Mouse (Mus musculus) midbrain, embryonic 12.5 days (tissue): ENCODE measurements at regions not wholly inside any gene's neighbourhood (a gene's known extent, or its start where the extent isn't known, plus 50 kb on each side); places are given as distances from the start of the nearest gene placed in this dataset.

Experiments
- ATAC-seq: fragments of 200-750 bp; cut with Nextera tagmentation; 2 replicates; pipeline ENCODE4 v1.8.0; 2017; ENCODE audit warnings: low read depth, moderate TSS enrichment, moderate library complexity; ENCODE audit not compliant: low FRiP score
- H3K27ac ChIP-seq: fragments of 300-500 bp; sonication (generic); replicated peaks from 2 replicates; pipeline ENCODE4 v1.5.1; 2016; ENCODE audit warnings: mild to moderate bottlenecking
- H3K27me3 ChIP-seq: fragments of 300-500 bp; sonication (generic); 2 replicates; pipeline ENCODE4 v1.6.1; 2016; ENCODE audit warnings: mild to moderate bottlenecking
- H3K36me3 ChIP-seq: fragments of 300-500 bp; sonication (generic); 2 replicates; pipeline ENCODE4 v1.6.1; 2016
- H3K4me1 ChIP-seq: fragments of 300-500 bp; sonication (generic); 2 replicates; pipeline ENCODE4 v1.6.1; 2016
- H3K4me2 ChIP-seq: fragments of 300-500 bp; sonication (generic); replicated peaks from 2 replicates; pipeline ENCODE4 v1.6.1; 2016; ENCODE audit warnings: mild to moderate bottlenecking, moderate library complexity
- H3K4me3 ChIP-seq: fragments of 300-500 bp; sonication (generic); 2 replicates; pipeline ENCODE4 v1.5.1; 2016; ENCODE audit warnings: mild to moderate bottlenecking
- H3K9ac ChIP-seq: fragments of 300-500 bp; sonication (generic); replicated peaks from 2 replicates; pipeline ENCODE4 v1.6.1; 2016; ENCODE audit warnings: mild to moderate bottlenecking, moderate library complexity
- H3K9me3 ChIP-seq: fragments of 300-500 bp; sonication (generic); 2 replicates; pipeline ENCODE4 v1.6.1; 2016; ENCODE audit warnings: mild to moderate bottlenecking
- WGBS: fragments of 180-500 bp; shearing (Covaris S2); methylation state at CpG from one replicate; pipeline ENCODE4 v1.1.7; 2016; 5-methylcytosine and 5-hydroxymethylcytosine counted together

DNA sequence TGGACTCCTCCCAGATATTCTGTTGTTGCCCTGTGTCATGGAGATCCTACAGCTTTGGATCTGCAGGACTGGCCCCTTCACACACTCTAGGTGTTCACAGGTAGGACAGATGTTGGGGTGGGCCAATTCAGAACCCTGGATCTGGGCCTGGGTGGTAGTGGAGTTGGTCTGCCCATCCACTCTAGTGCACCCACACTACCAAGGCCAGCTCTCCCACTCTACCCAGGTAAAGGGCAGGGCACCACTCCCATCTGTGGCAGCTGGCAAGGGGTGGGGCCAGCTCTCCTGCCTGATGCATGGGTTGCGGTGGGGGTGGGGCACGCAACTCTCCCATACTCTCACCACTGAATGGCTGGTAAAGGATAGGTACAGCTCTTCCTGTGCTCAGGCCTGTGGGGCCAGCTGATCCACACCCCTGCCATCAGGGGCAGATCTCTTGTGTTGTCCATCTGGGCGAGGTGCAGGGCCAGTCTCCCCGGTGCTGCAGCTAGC, 76.5 kb downstream of the Gja1 start:
- no peaks in the 10 kb centered on the region for H3K9me3 ChIP-seq
- ATAC-seq: 0 out of 2 replicates have a peak, but pooled peaks have one; percentile 34
- no peak overlapping the region for H3K4me2 ChIP-seq
- no peaks in the 10 kb centered on the region for H3K27me3 ChIP-seq
- H3K4me3 ChIP-seq: no peak overlapping the region
- no peak overlapping the region for H3K9ac ChIP-seq
- H3K36me3 ChIP-seq: no peaks in the 10 kb centered on the region
- WGBS: 89% methylated on average over 4 of the region's 4 CpGs
- H3K27ac ChIP-seq: no peak overlapping the region
- H3K4me1 ChIP-seq: no peaks in the 10 kb centered on the region

GRCm38 (mm10) chr10:56455867-56456468, 78.8 kb downstream of the Gja1 start:
- no peaks in the 10 kb centered on the region for H3K4me1 ChIP-seq
- no peak overlapping the region for H3K27ac ChIP-seq
- H3K9me3 ChIP-seq: no peaks in the 10 kb centered on the region
- 96% methylated on average over 2 of the region's 2 CpGs for WGBS
- no peak for ATAC-seq
- no peaks in the 10 kb centered on the region for H3K36me3 ChIP-seq
- H3K4me3 ChIP-seq: no peak overlapping the region
- H3K9ac ChIP-seq: no peak overlapping the region
- H3K4me2 ChIP-seq: no peak overlapping the region
- no peaks in the 10 kb centered on the region for H3K27me3 ChIP-seq

DNA sequence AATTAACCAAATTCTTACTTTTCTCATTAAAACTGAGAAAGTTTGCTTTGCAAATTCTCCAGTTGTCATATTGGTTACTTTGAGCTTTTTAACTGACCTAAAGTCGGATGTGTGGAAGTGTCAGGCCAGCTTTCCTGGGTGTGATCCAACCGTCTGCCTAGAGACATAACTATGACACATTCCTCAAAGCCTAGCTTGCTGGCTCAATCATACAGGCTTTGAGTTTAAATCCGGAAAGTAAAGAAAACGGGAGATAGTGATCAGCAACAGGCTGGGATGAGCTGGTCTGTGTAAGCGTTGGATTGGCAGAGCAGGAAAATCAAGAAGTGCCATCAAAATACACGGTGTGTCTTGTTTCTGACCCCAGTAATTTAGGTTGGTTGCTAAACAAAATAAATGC, 91.4 kb downstream of the Gja1 start:
- no peak for ATAC-seq
- Histone ChIP-seq H3K27ac (no peak overlapping the region), H3K4me2 (no peak overlapping the region), H3K4me1 (no peaks in the 10 kb centered on the region), H3K27me3 (no peaks in the 10 kb centered on the region), H3K9me3 (no peaks in the 10 kb centered on the region), H3K4me3 (no peak overlapping the region), H3K9ac (no peak overlapping the region), H3K36me3 (no peaks in the 10 kb centered on the region)
- WGBS: 64% methylated on average over 6 of the region's 6 CpGs

DNA sequence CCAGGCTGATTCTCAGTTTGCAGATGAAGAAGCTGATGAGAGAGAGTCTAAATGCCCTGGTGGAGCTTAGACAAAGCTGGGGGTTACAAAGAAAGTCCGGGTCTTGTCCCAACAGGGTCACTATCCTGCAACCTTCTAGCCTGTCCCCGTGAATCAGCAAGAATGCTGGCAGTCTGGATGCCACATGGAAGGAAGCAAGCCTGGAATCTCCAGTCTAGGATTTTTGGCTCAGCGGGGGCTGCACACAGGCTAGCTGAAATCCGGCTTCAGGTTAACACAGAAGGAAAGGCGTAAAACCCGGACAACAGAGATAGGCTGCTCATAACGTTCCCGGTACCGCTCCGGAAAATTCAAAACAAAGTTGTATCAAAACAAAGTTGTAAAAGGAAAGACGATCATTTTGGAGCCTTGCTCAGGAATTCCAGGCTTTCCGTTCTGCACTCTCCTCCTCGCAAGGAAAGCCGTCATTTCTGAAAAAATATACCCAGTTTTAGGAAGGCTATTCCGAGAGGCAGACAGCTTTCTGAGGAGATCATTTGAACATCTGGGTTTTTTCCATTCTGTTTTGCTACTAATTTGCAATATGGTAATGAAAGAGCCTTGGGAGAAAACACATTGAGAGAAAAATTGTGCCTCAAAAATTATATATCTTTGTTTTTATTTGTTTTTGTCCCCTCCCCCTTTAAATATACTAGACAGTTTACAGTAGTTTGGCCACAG, 92.0 kb downstream of the Gja1 start:
- no peak overlapping the region for H3K9ac ChIP-seq
- ATAC-seq: no peak
- no peaks in the 10 kb centered on the region for H3K4me1 ChIP-seq
- H3K9me3 ChIP-seq: no peaks in the 10 kb centered on the region
- no peak overlapping the region for H3K4me3 ChIP-seq
- H3K27me3 ChIP-seq: no peaks in the 10 kb centered on the region
- WGBS: 57% methylated on average over 15 of the region's 15 CpGs
- H3K27ac ChIP-seq: no peak overlapping the region
- peak overlapping the region; percentile 3; the same call in 1 of the 2 replicates for H3K4me2 ChIP-seq
- no peaks in the 10 kb centered on the region for H3K36me3 ChIP-seq

GRCm38 (mm10) chr10:56469895-56470294, 92.8 kb downstream of the Gja1 start:
- no peaks in the 10 kb centered on the region for H3K4me1 ChIP-seq
- H3K9me3 ChIP-seq: no peaks in the 10 kb centered on the region
- H3K27ac ChIP-seq: no peak overlapping the region
- H3K4me2 ChIP-seq: no peak overlapping the region
- 82% methylated on average over 3 of the region's 3 CpGs for WGBS
- no peak overlapping the region for H3K9ac ChIP-seq
- H3K36me3 ChIP-seq: no peaks in the 10 kb centered on the region
- no peak overlapping the region for H3K4me3 ChIP-seq
- H3K27me3 ChIP-seq: no peaks in the 10 kb centered on the region
- ATAC-seq: no peak

DNA sequence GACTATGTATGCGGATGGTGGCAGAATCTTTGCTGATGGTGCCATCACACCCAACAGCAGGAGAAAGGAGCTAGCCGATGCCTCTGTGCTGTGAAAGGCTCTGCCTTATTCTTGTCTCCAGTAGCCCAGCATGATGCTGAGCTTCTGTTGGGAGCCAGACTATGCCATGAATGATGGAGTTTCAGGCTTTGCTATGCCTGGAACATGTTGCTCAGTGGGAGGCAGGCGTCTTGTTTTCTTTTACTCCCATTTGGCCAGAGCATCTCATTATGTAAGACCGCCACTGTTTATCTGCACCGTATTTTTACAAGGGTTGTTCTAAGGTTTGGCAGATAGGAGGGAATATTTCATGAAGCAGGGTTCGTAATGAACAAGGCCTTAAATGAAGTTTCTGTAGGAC, 97.8 kb downstream of the Gja1 start:
- H3K4me3 ChIP-seq: no peak overlapping the region
- H3K4me1 ChIP-seq: no peaks in the 10 kb centered on the region
- H3K27me3 ChIP-seq: no peaks in the 10 kb centered on the region
- no peak overlapping the region for H3K9ac ChIP-seq
- ATAC-seq: no peak
- WGBS: 71% methylated on average over 6 of the region's 6 CpGs
- H3K9me3 ChIP-seq: no peaks in the 10 kb centered on the region
- no peaks in the 10 kb centered on the region for H3K36me3 ChIP-seq
- no peak overlapping the region for H3K27ac ChIP-seq
- no peak overlapping the region; the same call in 1 of the 2 replicates for H3K4me2 ChIP-seq

DNA sequence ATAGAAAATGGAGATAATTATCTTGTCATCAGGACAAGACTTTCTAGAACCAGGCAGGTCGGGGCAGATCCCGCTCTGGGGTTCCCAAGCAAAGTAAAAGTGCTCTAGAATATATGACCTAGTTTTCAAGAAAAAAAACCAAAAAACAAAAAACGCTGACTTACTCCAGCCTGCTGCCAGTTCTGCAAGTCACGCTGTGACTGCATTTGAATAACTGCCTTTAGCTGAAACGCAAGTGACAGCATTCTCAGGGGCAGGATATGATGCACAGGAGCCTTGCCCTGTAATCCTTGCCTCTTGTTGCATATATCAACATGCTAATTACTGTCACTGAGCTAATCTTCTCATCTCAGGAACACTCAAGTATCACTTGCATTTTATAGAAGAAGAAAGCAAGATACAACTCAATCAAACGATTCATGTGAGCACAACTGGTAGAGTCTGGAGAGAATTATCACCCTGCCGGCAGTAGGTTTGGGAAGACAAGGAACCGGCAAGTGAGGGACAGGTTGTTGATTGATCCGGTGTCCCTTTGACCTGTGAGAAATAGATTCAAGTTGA, 105.1 kb downstream of the Gja1 start:
- 65% methylated on average over 9 of the region's 9 CpGs for WGBS
- no peak overlapping the region for H3K9ac ChIP-seq
- H3K4me3 ChIP-seq: no peak overlapping the region
- no peak for ATAC-seq
- H3K27me3 ChIP-seq: no peaks in the 10 kb centered on the region
- no peaks in the 10 kb centered on the region for H3K36me3 ChIP-seq
- H3K4me2 ChIP-seq: no peak overlapping the region
- H3K4me1 ChIP-seq: no peaks in the 10 kb centered on the region
- no peaks in the 10 kb centered on the region for H3K9me3 ChIP-seq
- no peak overlapping the region for H3K27ac ChIP-seq

- no peaks in the 10 kb centered on the region for H3K27me3 ChIP-seq
- 90% methylated on average over 8 of the region's 8 CpGs for WGBS
- no peaks in the 10 kb centered on the region for H3K36me3 ChIP-seq
- H3K4me2 ChIP-seq: no peak overlapping the region
- no peak overlapping the region for H3K4me3 ChIP-seq
- H3K4me1 ChIP-seq: no peaks in the 10 kb centered on the region
- H3K9ac ChIP-seq: no peak overlapping the region
- no peak for ATAC-seq
- H3K9me3 ChIP-seq: no peaks in the 10 kb centered on the region
- H3K27ac ChIP-seq: no peak overlapping the region
Measured at GRCm38 (mm10) chr10:56484931-56485330, 107.8 kb downstream of the Gja1 start.

GRCm38 (mm10) chr10:56485746-56486145, 108.6 kb downstream of the Gja1 start:
- Histone ChIP-seq H3K4me3 (no peak overlapping the region), H3K9ac (no peak overlapping the region), H3K9me3 (no peaks in the 10 kb centered on the region), H3K36me3 (no peaks in the 10 kb centered on the region), H3K4me1 (no peaks in the 10 kb centered on the region), H3K4me2 (no peak overlapping the region), H3K27me3 (no peaks in the 10 kb centered on the region), H3K27ac (no peak overlapping the region)
- ATAC-seq: no peak
- WGBS: 90% methylated on average over 5 of the region's 5 CpGs

DNA sequence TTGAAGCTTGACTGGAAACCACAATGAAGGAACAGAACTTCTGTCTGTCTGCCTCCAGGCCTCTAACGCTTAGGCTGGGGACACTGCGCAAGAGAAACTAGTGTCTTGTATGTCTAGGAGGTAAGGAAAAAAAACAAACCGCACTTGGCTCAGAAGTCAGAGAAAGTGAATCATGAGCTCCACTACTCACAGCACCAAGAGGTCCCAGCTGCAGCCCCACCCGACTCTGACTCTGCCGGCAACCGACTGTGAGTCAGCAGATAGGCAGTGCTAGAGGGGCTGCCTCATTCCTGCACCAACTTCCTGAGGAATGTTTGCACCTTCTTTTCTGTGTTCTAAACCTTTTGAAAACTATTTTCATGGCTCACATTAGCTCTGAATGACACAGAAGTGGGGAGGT, 109.5 kb downstream of the Gja1 start:
- no peak for ATAC-seq
- WGBS: 86% methylated on average over 6 of the region's 6 CpGs
- H3K36me3 ChIP-seq: no peaks in the 10 kb centered on the region

DNA sequence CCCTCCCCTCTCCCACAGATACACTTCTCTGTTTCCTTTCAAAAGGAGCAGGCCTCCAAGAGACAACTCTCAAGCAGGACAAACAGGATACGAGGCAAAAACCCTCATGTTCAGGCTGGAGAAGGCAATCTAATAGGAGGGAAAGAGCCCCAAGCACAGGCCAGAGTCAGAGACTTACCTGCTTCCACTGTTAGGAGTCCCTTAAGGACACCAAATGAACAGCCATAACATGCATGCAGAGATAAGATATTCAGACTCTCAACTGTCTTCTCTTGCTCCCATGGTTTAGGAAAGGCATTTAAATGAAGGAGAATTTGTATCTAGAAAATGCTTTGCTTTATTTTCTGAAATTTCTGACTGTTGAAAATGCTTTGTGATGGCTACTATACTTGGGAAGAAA, 116.3 kb downstream of the Gja1 start:
- H3K27ac ChIP-seq: no peak overlapping the region
- no peaks in the 10 kb centered on the region for H3K9me3 ChIP-seq
- no peak for ATAC-seq
- no peaks in the 10 kb centered on the region for H3K36me3 ChIP-seq
- no peak overlapping the region for H3K4me3 ChIP-seq
- 67% methylated on average over 1 of the region's 1 CpGs for WGBS
- H3K9ac ChIP-seq: no peak overlapping the region
- no peaks in the 10 kb centered on the region; the same call in 1 of the 2 replicates for H3K4me1 ChIP-seq
- no peaks in the 10 kb centered on the region for H3K27me3 ChIP-seq
- no peak overlapping the region for H3K4me2 ChIP-seq

More for the DNA sequence above, 109.5 kb downstream of the Gja1 start:
- Histone ChIP-seq H3K4me2 (no peak overlapping the region), H3K9ac (no peak overlapping the region), H3K27me3 (no peaks in the 10 kb centered on the region), H3K9me3 (no peaks in the 10 kb centered on the region), H3K27ac (no peak overlapping the region), H3K4me1 (no peaks in the 10 kb centered on the region), H3K4me3 (no peak overlapping the region)

- H3K9me3 ChIP-seq: no peaks in the 10 kb centered on the region
- ATAC-seq: no peak; the same call in 1 of the 2 replicates
- no peak overlapping the region for H3K9ac ChIP-seq
- no peak overlapping the region for H3K4me3 ChIP-seq
- no peaks in the 10 kb centered on the region for H3K27me3 ChIP-seq
- H3K27ac ChIP-seq: no peak overlapping the region
- WGBS: 88% methylated on average over 4 of the region's 4 CpGs
- no peaks in the 10 kb centered on the region; the same call in 1 of the 2 replicates for H3K4me1 ChIP-seq
- no peaks in the 10 kb centered on the region for H3K36me3 ChIP-seq
- no peak overlapping the region for H3K4me2 ChIP-seq
Measured at GRCm38 (mm10) chr10:56495352-56495751, 118.2 kb downstream of the Gja1 start.
